Mouse (Mus musculus) liver, embryonic 16.5 days (tissue): ENCODE measurements around the gene Slit3. TPM values are rescaled to one million over a fixed set of nuclear protein-coding genes. Genes with fewer than 3 reads are reported as not detected.

Source experiments
- ATAC-seq: fragments of 200-750 bp; cut with Nextera tagmentation; 2 replicates; pipeline ENCODE4 v1.8.0; 2017; ENCODE audit warnings: low read depth, mild to moderate bottlenecking, moderate number of reproducible peaks, moderate library complexity
- H3K27ac ChIP-seq: fragments of 300-500 bp; sonication (generic); 2 replicates; pipeline ENCODE4 v1.5.1; 2014; ENCODE audit warnings: mild to moderate bottlenecking, low read length
- H3K27me3 ChIP-seq: fragments of 300-500 bp; sonication (generic); 2 replicates; pipeline ENCODE4 v1.6.1; 2014; ENCODE audit warnings: low read depth, low read length, mixed read lengths; ENCODE audit not compliant: control insufficient read depth, insufficient read depth
- H3K36me3 ChIP-seq: fragments of 300-500 bp; sonication (generic); 2 replicates; pipeline ENCODE4 v1.6.1; 2014; ENCODE audit warnings: mild to moderate bottlenecking; ENCODE audit not compliant: control insufficient read depth, insufficient read depth
- H3K4me1 ChIP-seq: fragments of 300-500 bp; sonication (generic); 2 replicates; pipeline ENCODE4 v1.6.1; 2014; ENCODE audit warnings: low read depth, low read length, mixed read lengths; ENCODE audit not compliant: control insufficient read depth
- H3K4me2 ChIP-seq: fragments of 300-500 bp; sonication (generic); 2 replicates; pipeline ENCODE4 v1.6.1; 2014; ENCODE audit warnings: low read depth, low read length, mixed read lengths
- H3K4me3 ChIP-seq: fragments of 300-500 bp; sonication (generic); 2 replicates; pipeline ENCODE4 v1.5.1; 2014; ENCODE audit warnings: low read depth, mild to moderate bottlenecking, low read length
- H3K9ac ChIP-seq: fragments of 300-500 bp; sonication (generic); 2 replicates; pipeline ENCODE4 v1.6.1; 2014; ENCODE audit warnings: low read depth, low read length
- H3K9me3 ChIP-seq: fragments of 300-500 bp; sonication (generic); replicated peaks from 2 replicates; pipeline ENCODE4 v1.6.1; 2016; ENCODE audit warnings: low read length; ENCODE audit not compliant: control insufficient read depth
- WGBS: fragments of 180-500 bp; shearing (Covaris S2); extraction: QIAGEN DNeasy Blood & Tissue Kit; methylation state at CpG from one replicate; pipeline ENCODE4 v1.1.7; 2014; ENCODE audit not compliant: insufficient replicate concordance; 5-methylcytosine and 5-hydroxymethylcytosine counted together
- polyA plus RNA-seq: library from polyadenylated mRNA; unstranded; fragments of >200 nt; fragmentation: Nextera tagmentation; extraction: Ambion mirVana; gene quantifications from 2 replicates; pipeline ENCODE4 v1.2.1, GENCODE M21; 2015

Gene Slit3
- 0.12 and 0.22 TPM in 2 replicates for polyA plus RNA-seq

- no peak for ATAC-seq
- H3K27me3 ChIP-seq = peaks cover 38% of the 10 kb centered on the region
- H3K9me3 ChIP-seq = no peaks in the 10 kb centered on the region
- no peaks in the 10 kb centered on the region for H3K36me3 ChIP-seq
- H3K9ac ChIP-seq = no peak within 1 kb of the TSS
- under 1% methylated on average over 71 of the region's 75 CpGs for WGBS
- no peaks in the 10 kb centered on the region for H3K4me1 ChIP-seq
- H3K27ac ChIP-seq = no peak within 1 kb of the TSS
- H3K4me3 ChIP-seq = peak within 1 kb of the TSS; percentile 19
- H3K4me2 ChIP-seq = peak within 1 kb of the TSS; percentile 46
Measured at GRCm38 (mm10) chr11:35120894-35121610, at the start of gene Slit3. Gene Slit3, plus strand, starts transcription at chr11:35121224.

GRCm38 (mm10) chr11:35071451-35071850 is 49.6 kb upstream of the Slit3 start:
- WGBS = 65% methylated on average over 1 of the region's 1 CpGs
- Histone ChIP-seq H3K36me3 (no peaks in the 10 kb centered on the region), H3K27me3 (no peaks in the 10 kb centered on the region), H3K9me3 (no peaks in the 10 kb centered on the region), H3K4me2 (no peak overlapping the region), H3K9ac (no peak overlapping the region), H3K4me1 (no peaks in the 10 kb centered on the region), H3K27ac (no peak overlapping the region), H3K4me3 (no peak overlapping the region)
- ATAC-seq = no peak

- 71% methylated on average over 7 of the region's 7 CpGs for WGBS
- Histone ChIP-seq H3K27ac (no peak overlapping the region), H3K4me2 (no peak overlapping the region), H3K27me3 (no peaks in the 10 kb centered on the region), H3K4me3 (no peak overlapping the region), H3K9me3 (no peaks in the 10 kb centered on the region), H3K9ac (no peak overlapping the region), H3K36me3 (no peaks in the 10 kb centered on the region), H3K4me1 (no peaks in the 10 kb centered on the region)
- no peak for ATAC-seq
Measured at GRCm38 (mm10) chr11:35075411-35075810, 45.6 kb upstream of the Slit3 start.

- 53% methylated on average over 8 of the region's 8 CpGs for WGBS
- ATAC-seq = no peak
- Histone ChIP-seq H3K4me3 (no peak overlapping the region), H3K27me3 (no peaks in the 10 kb centered on the region), H3K9ac (no peak overlapping the region), H3K9me3 (no peaks in the 10 kb centered on the region), H3K27ac (no peak overlapping the region), H3K36me3 (no peaks in the 10 kb centered on the region), H3K4me2 (no peak overlapping the region), H3K4me1 (no peaks in the 10 kb centered on the region)
Measured at GRCm38 (mm10) chr11:35080451-35081125, 40.4 kb upstream of the Slit3 start.

- Histone ChIP-seq H3K9me3 (no peaks in the 10 kb centered on the region), H3K27me3 (no peaks in the 10 kb centered on the region), H3K4me2 (no peak overlapping the region), H3K4me3 (no peak overlapping the region), H3K27ac (no peak overlapping the region), H3K4me1 (no peaks in the 10 kb centered on the region), H3K9ac (no peak overlapping the region), H3K36me3 (no peaks in the 10 kb centered on the region)
- ATAC-seq = no peak
- WGBS = 56% methylated on average over 3 of the region's 3 CpGs
Measured at GRCm38 (mm10) chr11:35082297-35082696, 38.7 kb upstream of the Slit3 start.

GRCm38 (mm10) chr11:35083049-35083448 is 38.0 kb upstream of the Slit3 start:
- H3K27ac ChIP-seq = no peak overlapping the region
- H3K4me1 ChIP-seq = no peaks in the 10 kb centered on the region
- no peaks in the 10 kb centered on the region for H3K27me3 ChIP-seq
- no peak overlapping the region for H3K4me3 ChIP-seq
- no peak for ATAC-seq
- no peaks in the 10 kb centered on the region for H3K36me3 ChIP-seq
- 56% methylated on average over 6 of the region's 6 CpGs for WGBS
- H3K4me2 ChIP-seq = no peak overlapping the region
- H3K9me3 ChIP-seq = no peaks in the 10 kb centered on the region
- no peak overlapping the region for H3K9ac ChIP-seq

GRCm38 (mm10) chr11:35085351-35085750 is 35.7 kb upstream of the Slit3 start:
- Histone ChIP-seq H3K4me1 (no peaks in the 10 kb centered on the region), H3K27me3 (no peaks in the 10 kb centered on the region), H3K9me3 (no peaks in the 10 kb centered on the region), H3K27ac (no peak overlapping the region), H3K9ac (no peak overlapping the region), H3K36me3 (no peaks in the 10 kb centered on the region), H3K4me3 (no peak overlapping the region), H3K4me2 (no peak overlapping the region)
- no peak for ATAC-seq
- WGBS = 67% methylated on average over 11 of the region's 11 CpGs

GRCm38 (mm10) chr11:35086029-35086428 is 35.0 kb upstream of the Slit3 start:
- ATAC-seq = no peak
- no peaks in the 10 kb centered on the region for H3K4me1 ChIP-seq
- no peak overlapping the region for H3K4me3 ChIP-seq
- H3K9me3 ChIP-seq = no peaks in the 10 kb centered on the region
- no peak overlapping the region for H3K27ac ChIP-seq
- no peak overlapping the region for H3K4me2 ChIP-seq
- H3K27me3 ChIP-seq = no peaks in the 10 kb centered on the region
- no peaks in the 10 kb centered on the region for H3K36me3 ChIP-seq
- 55% methylated on average over 5 of the region's 5 CpGs for WGBS
- no peak overlapping the region for H3K9ac ChIP-seq

- H3K9me3 ChIP-seq = no peaks in the 10 kb centered on the region
- H3K27ac ChIP-seq = no peak overlapping the region
- no peak overlapping the region for H3K4me2 ChIP-seq
- H3K9ac ChIP-seq = no peak overlapping the region
- H3K4me3 ChIP-seq = no peak overlapping the region
- 24% methylated on average over 2 of the region's 2 CpGs for WGBS
- no peaks in the 10 kb centered on the region for H3K4me1 ChIP-seq
- H3K27me3 ChIP-seq = no peaks in the 10 kb centered on the region
- no peaks in the 10 kb centered on the region for H3K36me3 ChIP-seq
- no peak for ATAC-seq
Measured at GRCm38 (mm10) chr11:35087454-35087853, 33.6 kb upstream of the Slit3 start.
